Mouse (Mus musculus) heart, postnatal 4 days (tissue): ENCODE measurements around the gene Slc12a4. TPM values are rescaled to one million over a fixed set of nuclear protein-coding genes. Genes with fewer than 3 reads are reported as not detected.
A peak's percentile ranks its signal among the peaks of the same experiment; 100 is the strongest.

ENCODE experiments used
- DNase-seq: peaks from one replicate; pipeline ENCODE4 v3.0.0; 2021
- total RNA-seq, 2 experiments: library from RNA; stranded (reverse); gene quantifications; 2 replicates each; pipeline ENCODE4 v1.2.3; 2021

Slc12a4 gene
- total RNA-seq, 2 experiments from 2014 or later, result 62.4 to 65.8 TPM

DNA sequence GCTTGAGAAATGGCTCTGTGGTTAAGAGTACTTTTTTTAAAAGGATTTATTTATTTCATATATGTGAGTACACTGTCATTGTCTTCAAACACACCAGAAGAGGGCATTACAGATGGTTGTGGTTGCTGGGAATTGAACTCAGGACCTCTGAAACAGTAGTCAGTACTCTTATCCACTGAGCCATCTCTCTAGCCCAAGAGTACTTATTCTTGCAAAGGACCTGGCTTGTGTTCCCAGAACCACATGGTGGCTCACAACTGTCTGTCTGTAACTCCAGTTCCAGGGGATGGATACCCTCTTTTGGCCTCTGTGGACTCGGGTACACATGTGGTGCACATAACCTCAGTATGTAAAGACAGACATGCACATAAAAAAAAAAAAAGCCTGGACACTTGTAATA lies 3.5 kb upstream of the Slc12a4 start:
- DNase-seq, result no peak

DNA sequence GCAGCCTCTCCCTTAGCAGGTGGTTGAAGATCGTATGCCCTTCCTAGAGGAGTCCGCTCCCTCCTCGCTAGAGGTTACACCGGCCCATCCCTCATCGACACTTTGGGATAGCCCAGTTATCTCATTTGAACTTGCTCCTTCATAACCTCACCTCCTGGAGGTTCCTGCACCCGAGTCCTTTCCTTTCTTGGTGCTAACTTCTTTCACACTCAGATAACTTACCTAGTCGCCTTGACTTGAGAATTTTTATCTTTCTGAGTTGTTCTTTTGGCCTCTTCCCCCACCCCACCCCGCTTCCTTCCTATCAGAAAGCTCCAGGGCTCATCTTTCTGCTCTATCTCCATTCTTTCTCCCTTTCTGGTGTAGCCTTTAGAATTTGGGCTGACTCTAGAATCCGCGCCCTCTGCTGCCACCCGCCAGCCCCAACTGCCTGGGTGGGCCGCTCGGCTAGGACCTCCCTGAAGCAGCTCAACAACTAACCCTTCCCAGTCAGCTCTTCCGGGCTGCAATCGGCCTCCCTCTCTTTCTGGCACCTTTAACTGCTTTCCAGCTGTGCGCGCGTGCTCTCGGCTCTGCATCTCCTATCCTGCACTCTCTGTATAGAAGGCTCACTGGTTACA lies 905 bp upstream of the Slc12a4 start:
- DNase-seq, result peak; percentile 65

DNA sequence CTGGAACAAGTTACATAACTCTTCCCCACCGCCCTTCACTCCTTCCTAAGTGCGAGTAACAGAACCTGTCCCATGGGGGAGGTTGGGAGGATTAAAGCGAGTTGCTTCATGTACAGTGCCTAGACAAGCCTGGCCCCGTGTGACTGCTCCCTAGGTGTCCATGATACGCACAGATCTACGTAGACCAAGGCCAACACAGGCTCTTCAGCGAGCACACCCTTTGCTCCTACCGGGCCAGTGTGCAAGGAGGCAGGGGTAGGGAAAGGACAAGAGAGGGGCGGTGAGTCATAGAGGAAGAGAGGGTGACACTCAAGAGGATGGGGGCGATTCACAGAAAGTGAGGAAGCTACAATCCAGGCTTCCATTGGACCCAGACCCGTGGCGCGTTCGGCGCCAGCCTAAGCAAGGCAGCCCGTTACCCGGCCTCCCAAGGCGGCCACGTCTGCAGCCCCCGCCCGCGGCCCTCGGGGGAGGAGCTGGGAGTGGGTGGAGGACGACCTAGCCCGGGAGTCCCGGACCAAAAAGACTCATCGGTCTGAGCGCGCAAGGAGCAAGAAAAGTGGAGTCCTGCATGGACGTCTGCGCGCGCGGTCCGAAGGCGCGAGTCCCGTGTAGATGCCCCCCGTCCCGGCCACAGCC lies 512 bp downstream of the Slc12a4 start:
- peak; percentile 75 for DNase-seq

DNA sequence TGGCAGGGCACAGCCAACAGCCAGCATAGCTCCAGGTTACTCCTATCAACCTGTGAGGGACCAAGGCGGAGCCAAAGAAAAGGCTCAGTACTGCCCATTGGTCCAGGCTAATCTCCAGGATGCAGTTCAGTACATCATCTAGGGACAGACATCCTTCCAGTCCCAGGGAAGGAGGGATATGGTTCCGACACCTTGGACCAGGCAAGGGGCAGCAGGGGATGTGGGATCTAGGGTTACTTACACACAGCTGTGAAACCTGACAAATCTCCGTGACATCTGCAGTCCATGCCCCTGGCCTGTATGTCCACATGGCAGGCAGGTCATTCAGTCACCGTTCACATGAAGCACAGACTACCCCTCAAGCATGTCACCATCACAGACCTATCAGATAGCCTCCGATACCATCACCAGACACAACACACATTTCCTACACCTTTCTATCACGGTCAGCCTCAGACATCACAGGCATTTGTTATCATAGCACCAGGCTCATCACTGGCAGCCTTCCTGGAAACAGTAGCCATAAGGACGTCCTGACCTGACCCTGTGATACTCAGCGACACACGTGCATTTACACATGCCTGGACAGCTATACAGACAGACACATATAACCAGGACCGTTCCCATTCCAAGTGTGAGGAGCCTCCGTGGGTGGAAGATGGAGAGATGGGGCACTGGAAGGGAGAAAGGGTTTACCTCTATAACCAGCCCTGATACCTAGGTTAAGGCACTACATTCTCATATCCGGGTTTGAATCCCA lies 1.2 kb downstream of the Slc12a4 start:
- no peak for DNase-seq

DNA sequence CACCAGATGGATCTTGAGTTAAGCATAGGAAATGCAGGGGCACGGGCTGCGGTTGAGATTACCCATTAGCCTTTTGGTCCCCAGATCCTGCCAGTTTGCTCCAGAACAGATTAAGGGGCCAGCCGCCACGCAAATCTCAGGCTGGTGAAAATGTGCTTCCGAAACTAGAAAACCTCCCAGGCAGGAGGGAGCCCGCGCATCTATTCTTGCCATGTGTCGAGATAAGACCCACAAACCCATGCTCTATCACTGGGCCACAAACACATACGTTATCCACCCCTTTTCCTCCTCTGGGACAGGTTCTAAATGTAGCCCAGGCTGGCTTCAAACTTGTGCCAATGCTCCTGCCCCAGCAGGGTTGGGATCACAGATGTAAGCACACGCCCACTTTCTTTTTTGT lies 4.4 kb downstream of the Slc12a4 start:
- DNase-seq, result no peak

DNA sequence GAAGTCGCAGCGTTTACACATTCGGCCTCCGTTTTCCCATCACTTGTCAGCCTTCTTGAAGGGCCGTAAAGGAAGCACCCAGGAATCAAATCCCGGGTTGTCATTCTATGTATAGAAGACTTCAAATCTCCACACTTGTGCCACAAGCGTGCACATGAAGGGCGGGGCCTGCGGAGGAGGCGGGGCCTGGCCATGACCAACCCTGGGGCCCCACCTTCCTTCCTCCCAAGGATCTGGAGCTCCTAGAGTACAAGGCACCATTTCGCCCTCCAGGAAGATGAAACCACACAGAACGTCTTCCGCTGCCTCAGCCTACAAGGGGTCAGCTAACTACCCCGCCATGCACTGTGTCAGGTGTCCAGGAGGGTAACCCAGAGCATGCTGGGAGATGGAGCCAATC lies 4.8 kb downstream of the Slc12a4 start:
- no peak for DNase-seq

DNA sequence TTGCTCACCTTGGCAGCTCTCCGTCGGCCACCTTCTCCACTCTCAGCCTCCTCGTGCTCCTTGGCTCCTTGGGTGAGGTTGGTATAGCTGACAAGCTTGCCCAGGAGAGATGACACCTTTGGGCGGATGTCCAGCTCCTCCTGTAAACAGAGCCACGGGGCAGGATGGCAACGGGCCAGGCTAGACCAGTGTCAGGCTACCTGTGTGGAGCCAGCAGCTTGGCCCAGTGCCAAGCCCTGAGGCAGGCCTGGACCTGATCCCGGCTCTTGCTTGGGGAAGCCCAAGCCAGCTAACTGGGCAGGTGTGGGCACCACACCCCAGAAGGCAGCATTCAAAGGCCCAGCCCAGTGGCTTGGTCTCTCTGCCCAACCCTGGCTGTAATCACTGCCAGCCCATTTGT lies 6.5 kb downstream of the Slc12a4 start:
- peak; percentile 64 for DNase-seq

DNA sequence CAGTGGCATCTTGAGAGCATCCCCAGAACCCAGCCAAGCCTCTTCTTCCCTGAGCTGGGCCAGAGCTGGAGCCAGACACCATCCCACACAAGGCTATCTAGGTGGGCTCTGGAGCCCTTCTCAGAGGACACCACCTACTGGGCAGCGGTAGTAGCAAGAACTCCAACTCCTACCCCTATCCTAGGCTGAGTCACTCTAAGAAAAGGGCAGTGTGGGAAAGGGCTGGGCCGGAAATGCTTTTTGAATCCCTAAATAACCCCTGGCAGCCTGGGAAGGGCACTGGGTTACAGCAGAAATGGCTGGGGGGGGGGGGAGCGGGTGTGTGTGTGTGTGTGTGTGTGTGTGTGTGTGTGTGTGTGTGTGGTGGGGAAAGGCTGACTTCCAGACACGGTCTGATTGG lies 8.1 kb downstream of the Slc12a4 start:
- peak; percentile 65 for DNase-seq

DNA sequence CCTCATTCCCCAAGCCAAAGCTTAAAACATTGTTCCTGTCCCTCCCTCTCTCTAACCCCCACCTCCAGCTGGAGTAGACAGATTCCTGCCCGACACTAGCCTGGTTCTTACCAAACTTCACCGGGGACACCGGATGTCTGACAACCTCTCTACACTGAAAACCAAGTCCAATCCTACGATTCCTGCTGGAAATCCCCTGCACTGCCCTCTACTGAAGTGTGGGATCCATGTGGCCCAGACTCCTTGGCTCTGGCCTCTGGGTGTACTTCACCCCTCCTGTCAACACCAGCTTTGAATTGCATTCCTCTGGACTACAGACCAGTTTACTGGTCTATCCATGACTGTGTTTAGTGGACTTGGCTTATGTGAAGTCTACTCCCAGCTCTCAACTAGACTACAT lies 9.3 kb downstream of the Slc12a4 start:
- peak; percentile 53 for DNase-seq

DNA sequence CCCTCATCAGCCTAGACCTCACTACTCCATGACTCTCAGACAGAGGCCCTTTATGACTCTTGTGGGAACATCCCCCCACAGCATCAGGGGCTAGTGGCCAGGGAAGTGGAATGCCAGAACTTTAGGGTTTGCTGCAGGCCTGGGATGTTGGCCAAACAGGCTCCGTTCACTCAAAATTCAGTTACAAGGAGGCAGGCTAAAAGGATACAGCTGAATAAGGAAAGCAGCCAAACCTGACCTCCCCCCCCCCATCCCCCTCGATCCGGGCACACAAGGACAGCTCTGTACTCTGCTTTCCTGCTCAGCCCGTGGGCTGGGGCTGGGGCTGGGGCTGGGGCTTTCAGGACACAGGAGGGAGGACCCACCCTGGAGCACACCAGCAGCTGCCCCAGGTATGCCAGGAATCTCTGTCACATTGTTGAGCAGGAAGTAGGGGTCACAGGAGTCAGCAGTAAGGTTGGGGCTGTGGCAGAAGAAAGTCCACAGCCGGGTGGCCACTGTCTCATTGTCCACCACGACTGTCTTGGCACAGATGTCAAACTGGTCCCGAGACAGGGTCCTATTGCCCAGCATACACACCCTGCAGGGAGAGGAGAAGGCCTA lies 14.7 kb downstream of the Slc12a4 start:
- peak; percentile 75 for DNase-seq

DNA sequence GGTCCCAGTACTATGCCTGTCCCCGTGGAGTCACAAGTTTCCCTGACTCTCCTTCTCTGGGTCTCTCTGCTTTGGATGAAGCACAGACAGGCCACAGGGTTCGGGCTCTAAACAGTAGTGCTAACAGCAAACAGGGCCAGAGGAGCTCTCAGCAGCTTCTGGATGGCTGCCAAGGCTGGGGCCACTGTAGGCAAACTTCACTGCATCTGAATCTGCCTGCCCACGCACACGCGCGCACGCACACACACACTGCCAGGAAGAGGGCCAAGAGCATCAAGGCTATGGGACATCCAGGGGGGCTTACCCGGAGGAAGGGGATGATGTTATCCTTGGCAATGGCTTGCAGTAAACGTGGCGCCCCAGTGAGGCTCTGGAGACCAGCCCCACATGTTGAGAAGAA lies 16.5 kb downstream of the Slc12a4 start:
- DNase-seq, result peak; percentile 86

DNA sequence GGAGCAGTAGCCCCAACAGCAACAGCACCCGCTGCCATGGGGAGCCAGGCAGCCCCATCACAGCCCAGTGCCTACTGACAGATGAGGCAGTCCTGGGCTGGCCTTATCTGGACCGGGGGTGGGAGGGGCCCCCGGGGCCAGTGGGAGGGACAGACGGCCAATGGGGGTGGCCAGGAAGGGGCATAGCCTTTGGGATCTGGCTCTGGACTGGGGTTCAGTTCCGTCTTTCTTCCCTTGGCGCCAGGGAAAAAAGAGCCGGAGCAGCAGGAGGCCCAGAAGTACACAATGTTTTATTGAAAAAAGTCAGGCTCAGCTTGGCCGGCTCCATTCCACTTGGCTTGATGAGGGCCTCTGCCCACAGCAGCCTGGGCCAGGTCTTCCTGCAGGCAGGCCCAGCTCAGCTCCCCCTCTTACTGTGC lies 22.6 kb downstream of the Slc12a4 start, which contains the start of gene Lcat:
Gene Lcat, minus strand, starts transcription at position 62 of the 419 bp plus-strand sequence.
- DNase-seq, result no peak

DNA sequence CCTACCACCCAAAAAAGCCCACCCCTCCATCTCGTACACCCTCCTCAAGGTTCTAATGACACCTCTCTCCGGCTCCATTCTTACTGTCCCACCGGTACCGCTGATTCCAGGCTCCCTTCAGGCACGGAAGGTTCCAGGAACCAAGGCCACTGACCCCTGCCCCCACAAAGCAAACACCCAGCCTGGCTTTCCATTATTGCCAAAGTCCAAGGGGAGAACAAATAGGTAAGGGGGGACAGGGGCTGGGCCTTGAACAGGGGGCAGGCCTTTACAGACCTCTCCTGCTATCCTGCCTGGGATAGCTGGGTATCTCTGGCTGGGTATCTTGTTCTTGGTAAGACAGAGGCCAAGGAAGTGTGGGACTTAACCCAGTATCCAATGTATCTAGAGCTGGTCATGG lies 23.4 kb downstream of the Slc12a4 start:
- no peak for DNase-seq

DNA sequence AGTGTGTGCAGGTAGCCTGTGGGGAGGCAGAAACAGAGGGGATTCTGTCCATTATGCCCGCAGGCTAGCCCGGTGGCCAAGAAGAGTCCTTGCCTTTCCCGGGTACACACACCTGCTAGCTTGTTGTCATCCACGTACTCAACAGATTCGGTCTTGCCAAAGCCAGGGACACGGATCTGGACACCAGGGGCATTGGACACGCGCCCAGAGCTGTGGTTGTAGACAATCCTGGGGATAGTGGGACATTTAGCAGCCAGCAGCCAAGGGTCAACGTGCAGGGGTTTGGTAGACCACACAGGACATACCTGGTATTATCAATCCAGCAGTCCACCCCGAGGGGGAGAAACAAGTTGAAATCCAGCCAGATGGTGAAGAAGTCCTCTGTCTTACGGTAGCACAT lies 23.9 kb downstream of the Slc12a4 start:
- DNase-seq, result no peak

DNA sequence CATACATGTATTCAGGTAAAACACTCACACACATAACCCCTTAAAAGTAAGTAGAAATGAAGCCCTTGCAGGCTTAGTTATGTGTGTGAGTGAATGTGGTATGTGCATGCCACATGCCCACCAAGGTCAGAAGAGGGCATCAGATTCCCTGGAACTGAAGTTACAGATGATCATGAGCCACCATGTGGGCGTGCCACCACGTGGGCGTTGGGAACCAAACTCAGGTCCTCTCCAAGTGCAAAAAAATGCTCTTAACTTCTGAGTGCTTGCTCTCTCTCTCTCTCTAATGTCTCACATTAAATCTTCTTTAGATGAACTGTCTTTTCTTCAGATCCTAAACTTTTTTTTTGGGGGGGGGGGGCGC lies 27.6 kb downstream of the Slc12a4 start, which contains the start of gene Psmb10:
Gene Psmb10, minus strand, starts transcription at position 139 of the 364 bp plus-strand sequence.
- DNase-seq, result peak; percentile 42

DNA sequence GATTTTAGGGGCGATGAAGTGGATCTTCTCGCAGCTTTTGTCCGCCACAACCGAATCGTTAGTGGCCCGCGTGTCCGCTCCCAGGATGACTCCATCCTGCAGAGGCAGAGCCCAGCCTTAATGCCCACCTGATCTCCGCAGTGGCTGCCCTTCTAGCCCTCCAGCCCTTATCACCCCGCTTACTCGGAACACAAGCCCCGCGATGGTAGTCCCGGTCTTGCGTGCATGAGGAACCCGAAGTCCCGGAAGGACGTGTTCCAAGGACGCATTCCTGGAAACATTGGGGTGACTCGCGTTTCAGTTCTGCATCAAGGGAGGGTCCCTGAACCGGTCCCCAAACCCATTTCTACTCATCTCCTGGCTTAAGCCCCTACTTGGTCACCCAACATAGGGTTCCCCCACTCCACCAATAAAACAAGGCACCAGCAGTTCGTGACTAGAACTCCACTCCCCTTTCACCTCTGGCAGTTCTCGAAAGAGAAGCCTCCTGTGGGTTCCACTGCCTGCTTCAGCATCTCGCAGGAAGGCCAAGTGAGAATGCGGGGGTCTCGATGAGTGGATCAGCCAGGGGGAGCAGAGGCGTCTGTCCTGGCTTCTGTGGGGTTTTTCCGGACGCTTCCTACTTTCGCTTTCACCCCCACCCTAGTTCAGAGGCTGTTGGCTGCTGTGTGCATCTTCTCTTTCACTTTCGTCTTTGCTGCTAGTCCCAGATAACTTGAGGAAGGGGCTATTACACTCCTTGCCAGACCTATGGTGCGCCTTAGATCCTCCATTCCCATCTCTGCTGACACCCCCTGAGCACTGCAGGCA lies 28.2 kb downstream of the Slc12a4 start:
- DNase-seq, result peak; percentile 53

DNA sequence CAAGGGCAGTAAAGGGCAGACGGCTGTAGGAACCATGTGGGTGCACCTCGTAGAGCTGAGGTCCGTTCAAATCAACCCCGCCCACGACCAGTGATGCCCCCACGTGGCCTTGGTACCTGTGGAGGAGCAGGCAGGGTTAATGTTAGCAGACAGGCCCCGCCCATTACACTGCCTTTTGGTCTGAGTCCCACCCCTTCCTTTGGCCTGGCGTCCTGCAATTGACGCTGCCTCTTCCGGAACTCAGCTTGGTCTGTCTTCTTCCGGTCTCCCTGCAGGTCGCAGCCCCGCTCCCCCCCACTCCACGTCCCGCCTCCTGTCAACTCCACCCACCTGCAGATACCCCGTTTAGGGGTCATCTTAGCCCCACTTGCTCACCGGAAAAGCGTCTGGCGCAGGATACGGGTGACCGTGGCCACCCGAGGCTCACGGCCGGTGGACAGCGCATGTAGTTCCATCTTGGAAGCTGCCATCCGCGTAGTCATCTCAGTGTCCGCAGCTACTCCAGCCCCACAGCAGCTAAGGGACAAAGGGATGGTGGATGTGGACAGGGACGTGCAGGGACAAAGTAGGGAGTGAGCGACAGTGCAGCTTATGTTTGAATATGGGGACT lies 28.9 kb downstream of the Slc12a4 start:
- DNase-seq, result peak; percentile 88

DNA sequence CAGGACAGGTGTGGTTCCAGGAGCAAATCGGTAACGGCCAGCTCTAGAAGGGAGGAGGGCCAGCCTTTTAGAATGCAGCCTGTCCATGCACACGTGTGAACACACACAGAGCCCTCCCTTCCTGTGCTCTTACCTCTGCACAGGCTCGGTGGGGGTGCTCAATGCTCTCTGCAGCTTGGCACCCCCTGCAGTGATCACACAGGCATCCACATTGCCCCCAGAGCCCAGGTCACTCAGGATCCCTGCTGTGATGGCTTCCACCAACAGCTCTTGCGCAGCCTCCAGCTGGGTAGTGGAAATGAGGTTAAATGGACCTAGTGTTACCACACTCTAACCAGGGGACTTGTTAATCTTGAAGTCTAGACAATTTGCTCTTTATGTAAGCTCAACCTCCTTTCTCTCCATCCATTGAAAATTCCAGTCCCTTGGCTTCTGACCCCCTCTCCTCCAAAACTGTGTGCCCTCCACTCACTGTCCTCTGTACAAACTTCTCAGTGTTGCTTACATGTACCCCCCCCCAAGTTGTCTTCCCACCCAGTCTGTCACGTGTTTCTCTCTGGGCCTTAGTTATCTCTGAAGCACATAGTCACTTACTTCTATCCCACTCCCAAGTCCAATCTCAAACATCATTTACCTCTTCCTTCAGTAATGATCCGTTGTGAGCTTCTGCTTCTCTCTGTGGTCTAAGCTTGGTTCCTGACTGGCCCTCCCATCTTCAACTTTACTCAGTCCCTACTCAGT lies 29.9 kb downstream of the Slc12a4 start:
- no peak for DNase-seq

DNA sequence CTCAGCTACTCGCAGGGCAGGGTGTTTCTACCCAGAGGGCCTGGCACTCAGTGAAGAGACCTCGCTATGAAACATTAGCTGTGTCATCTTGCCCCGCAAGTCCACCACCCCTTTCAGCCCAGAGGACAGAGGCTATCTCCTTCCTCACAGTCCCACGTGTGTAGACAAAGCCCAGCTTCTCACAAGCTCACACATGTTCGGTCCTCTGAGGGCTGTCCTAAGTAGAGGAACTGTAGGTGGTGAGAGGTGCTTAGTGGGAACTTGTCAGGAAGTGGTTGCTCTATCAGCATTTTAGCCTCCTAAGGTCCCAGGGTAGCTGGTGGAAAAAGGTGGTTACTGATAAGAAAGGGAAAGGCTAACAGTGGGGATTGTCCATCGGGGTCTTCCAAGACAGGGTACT lies 30.8 kb downstream of the Slc12a4 start:
- DNase-seq, result no peak

DNA sequence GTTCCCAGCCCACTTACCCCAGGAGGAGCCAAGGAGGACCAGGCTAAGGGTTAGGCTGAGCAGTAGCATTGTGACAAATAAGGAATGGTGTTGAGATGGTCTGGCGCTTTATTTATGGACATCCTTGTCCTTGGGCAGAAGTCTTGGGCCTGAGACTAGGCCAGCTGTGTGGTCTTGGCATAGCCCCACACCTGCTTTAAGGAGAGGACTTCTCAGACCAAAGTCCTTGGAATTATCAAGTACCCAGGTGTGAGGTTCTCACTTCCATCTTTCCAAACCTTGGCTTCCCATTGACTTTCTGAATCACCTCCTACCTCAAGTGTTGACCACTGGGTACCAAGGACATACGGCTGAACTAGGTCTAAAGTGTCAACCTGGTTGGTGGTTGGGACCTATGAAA lies 32.1 kb downstream of the Slc12a4 start, which contains the start of gene Ctrl:
Gene Ctrl, minus strand, starts transcription at position 101 of the 400 bp plus-strand sequence.
- no peak for DNase-seq

DNA sequence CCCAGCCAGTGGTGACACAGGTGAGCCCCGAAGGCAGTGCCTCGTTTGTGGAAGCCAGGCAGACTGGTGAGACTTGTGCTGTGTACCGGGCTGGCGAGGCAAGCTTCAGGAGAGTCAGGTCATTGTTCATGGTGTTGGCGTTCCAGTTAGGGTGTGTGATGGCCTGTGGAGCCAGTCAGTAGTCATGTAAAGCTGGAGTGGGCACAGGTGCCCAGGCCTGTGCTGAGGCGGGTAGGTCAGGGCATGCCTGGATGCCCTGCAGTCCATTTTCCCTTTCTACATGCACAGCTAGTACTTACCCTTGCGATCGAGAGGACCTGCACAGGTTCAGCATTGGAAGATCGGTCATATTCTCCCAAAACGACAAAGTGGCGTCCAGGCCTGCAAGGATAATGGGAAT lies 33.4 kb downstream of the Slc12a4 start:
- DNase-seq, result no peak
